Mouse (Mus musculus): ENCODE results near the gene Ccdc71. TPM values are rescaled to one million over a fixed set of nuclear protein-coding genes. Genes with fewer than 3 reads are reported as not detected.

The Ccdc71 gene
- polyA plus RNA-seq, 1 experiment from 2014 or later, result 50.7 TPM

DNA sequence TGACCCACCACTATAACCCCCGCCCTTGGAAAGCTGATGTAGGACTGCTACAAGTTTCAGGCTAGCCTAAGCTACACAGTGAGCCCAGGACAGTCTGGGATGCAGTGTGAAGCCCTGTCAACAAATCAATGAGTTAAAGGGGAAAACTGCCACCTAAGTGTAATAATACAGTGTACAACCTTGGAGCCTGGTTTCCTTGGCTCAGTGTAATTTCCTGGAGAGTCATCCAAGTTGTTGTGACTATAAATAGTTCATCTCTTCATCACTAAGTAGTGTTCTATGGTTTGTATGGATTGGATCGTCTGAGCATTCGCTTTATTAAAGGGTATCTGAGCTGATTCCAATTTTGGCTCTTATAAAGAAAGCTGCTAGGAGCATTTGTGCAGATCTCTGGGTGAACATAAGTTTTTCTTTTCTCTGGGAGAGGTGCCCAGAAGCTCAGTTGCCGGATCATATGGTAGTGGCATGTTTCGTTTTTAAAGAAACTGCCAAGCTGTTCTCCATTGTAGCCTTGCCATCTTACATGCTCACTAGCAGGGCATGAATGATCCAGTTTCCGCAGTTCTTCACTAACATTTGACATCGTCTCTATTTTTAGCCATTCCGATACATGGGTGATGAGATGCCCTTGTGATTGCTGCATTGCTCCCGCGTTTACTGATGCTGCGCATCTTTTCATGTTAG is 18.9 kb upstream of the Ccdc71 start:
- Histone ChIP-seq H3K27me3 (ENCODE audit: control insufficient read depth, insufficient read depth, low read length) (no peaks in the 10 kb centered on the region), H3K9me3 (ENCODE audit: control insufficient read depth, low read length) (no peaks in the 10 kb centered on the region), H3K4me1 (ENCODE audit: control insufficient read depth, insufficient read depth, low read length) (no peaks in the 10 kb centered on the region; the same call in 1 of the 2 replicates), H3K4me2 (replicated peaks; ENCODE audit: low read depth, low read length) (no peak overlapping the region), H3K9ac (ENCODE audit: low read depth, low read length) (no peak overlapping the region), H3K27ac (ENCODE audit: low read depth, low read length) (no peak overlapping the region), H3K36me3 (ENCODE audit: control insufficient read depth, insufficient read depth, low read length) (no peaks in the 10 kb centered on the region), H3K4me3 (ENCODE audit: low read length) (no peak overlapping the region)
- ATAC-seq (ENCODE audit: low FRiP score, low TSS enrichment), result no peak
- WGBS, result 92% methylated on average over 11 of the region's 11 CpGs

DNA sequence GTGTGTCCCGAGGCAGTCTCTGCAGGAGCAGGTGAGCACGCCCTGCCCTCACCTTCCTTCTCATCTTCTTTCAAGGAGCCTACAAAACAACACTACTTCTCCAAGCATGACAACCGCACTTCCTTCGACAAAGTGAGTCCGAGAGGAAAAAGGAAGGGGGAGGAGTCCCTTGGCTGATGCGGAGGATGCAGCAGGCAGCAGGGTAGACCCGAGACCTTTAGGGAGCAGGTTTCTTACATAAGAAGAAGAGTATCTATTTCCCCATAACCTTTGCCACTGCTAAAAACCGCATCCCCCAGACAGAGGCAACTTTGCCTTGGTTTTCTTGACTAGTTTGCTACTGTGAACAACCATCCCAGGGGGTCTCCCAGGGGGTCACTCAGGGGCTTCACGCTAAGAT is 15.2 kb upstream of the Ccdc71 start:
- no peak for ATAC-seq (ENCODE audit: low FRiP score, low TSS enrichment)
- H3K4me3 ChIP-seq (ENCODE audit: low read length), result no peak overlapping the region
- peaks cover 7% of the 10 kb centered on the region for H3K4me1 ChIP-seq (ENCODE audit: control insufficient read depth, insufficient read depth, low read length)
- peaks cover 6% of the 10 kb centered on the region for H3K36me3 ChIP-seq (ENCODE audit: control insufficient read depth, insufficient read depth, low read length)
- no peaks in the 10 kb centered on the region for H3K27me3 ChIP-seq (ENCODE audit: control insufficient read depth, insufficient read depth, low read length)
- 50% methylated on average over 9 of the region's 9 CpGs for WGBS
- H3K9ac ChIP-seq (ENCODE audit: low read depth, low read length), result no peak overlapping the region
- H3K4me2 ChIP-seq (replicated peaks; ENCODE audit: low read depth, low read length), result no peak overlapping the region
- H3K9me3 ChIP-seq (ENCODE audit: control insufficient read depth, low read length), result no peaks in the 10 kb centered on the region
- H3K27ac ChIP-seq (ENCODE audit: low read depth, low read length), result no peak overlapping the region

DNA sequence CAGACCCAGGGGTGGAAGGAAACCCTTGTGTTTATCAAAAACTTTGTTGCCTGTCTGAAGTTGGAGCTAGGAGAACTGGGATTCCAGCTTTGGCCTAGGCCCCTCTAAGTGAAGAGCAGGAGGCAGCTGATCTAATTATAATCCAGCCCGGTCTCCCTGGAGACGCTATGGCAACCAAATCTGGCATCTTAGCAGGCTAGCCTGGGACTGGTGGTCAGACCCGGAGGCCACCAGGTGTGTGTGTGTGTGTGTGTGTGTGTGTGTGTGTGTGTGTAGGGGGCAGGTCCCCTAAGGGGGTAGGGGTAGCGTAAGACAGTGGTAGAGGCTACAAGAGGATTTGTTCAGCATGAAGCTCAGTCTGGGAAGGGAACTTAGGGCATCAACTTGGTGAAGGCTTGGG is 10.5 kb upstream of the Ccdc71 start:
- H3K4me3 ChIP-seq (ENCODE audit: low read length), result no peak overlapping the region
- 0 out of 2 replicates have a peak overlapping the region, but pooled peaks have one; percentile 43 for H3K27ac ChIP-seq (ENCODE audit: low read depth, low read length)
- no peaks in the 10 kb centered on the region for H3K9me3 ChIP-seq (ENCODE audit: control insufficient read depth, low read length)
- peak; percentile 8; the same call in 1 of the 2 replicates for ATAC-seq (ENCODE audit: low FRiP score, low TSS enrichment)
- WGBS, result 71% methylated on average over 4 of the region's 4 CpGs
- no peaks in the 10 kb centered on the region for H3K27me3 ChIP-seq (ENCODE audit: control insufficient read depth, insufficient read depth, low read length)
- no peak overlapping the region for H3K4me2 ChIP-seq (replicated peaks; ENCODE audit: low read depth, low read length)
- no peak overlapping the region for H3K9ac ChIP-seq (ENCODE audit: low read depth, low read length)
- peaks cover 6% of the 10 kb centered on the region for H3K36me3 ChIP-seq (ENCODE audit: control insufficient read depth, insufficient read depth, low read length)
- peaks cover 20% of the 10 kb centered on the region for H3K4me1 ChIP-seq (ENCODE audit: control insufficient read depth, insufficient read depth, low read length)

DNA sequence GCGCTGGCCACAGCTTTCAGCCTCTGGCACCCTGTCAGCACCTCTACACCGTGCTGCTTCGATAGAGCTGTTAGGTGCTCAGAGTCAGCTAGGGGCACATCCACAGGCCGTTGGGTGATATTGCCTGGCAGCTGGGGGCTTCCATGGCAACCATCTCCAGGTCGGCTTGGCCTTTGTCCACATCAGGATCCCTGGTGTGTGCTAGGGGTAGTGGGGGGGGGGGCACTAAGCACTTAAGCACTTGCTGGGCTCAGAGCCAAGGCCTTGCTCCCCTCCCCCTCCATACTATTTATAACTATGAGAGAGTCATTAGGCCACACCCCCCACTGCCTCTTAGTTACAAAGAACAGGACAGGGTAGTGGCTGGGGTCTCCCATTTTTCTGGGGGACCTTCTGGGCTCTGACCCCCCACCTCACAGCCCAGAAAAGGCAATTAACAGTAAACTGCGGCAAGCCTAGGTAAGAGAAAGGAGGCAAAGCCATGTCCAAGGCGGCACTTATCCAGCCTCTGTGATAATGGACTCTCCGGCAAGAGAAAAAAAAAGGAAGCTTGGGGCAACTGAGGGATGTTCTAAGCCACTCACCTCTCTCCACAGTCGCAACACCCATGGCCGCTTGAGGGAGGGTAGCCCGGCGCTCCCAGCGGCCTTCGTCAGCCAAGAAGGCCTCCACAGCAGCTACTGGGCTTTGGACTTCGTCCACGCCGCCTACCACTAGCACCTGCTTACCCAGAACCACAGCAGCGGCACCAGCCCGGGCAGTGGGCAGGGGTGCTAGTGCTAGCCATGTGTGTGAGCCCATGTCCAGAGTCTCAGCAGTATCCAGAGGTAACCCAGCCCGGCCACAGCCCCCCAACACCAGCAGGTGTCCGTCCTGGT is 9.8 kb upstream of the Ccdc71 start:
- H3K9me3 ChIP-seq (ENCODE audit: control insufficient read depth, low read length), result no peaks in the 10 kb centered on the region
- H3K27ac ChIP-seq (ENCODE audit: low read depth, low read length), result peak overlapping the region; percentile 59; the same call in 1 of the 2 replicates
- peaks cover 6% of the 10 kb centered on the region for H3K36me3 ChIP-seq (ENCODE audit: control insufficient read depth, insufficient read depth, low read length)
- H3K4me2 ChIP-seq (replicated peaks; ENCODE audit: low read depth, low read length), result peak overlapping the region; percentile 17; the same call in 1 of the 2 replicates
- H3K9ac ChIP-seq (ENCODE audit: low read depth, low read length), result no peak overlapping the region
- H3K4me1 ChIP-seq (ENCODE audit: control insufficient read depth, insufficient read depth, low read length), result peaks cover 20% of the 10 kb centered on the region; the same call in 1 of the 2 replicates
- no peaks in the 10 kb centered on the region for H3K27me3 ChIP-seq (ENCODE audit: control insufficient read depth, insufficient read depth, low read length)
- 72% methylated on average over 21 of the region's 21 CpGs for WGBS
- no peak overlapping the region for H3K4me3 ChIP-seq (ENCODE audit: low read length)
- ATAC-seq (ENCODE audit: low FRiP score, low TSS enrichment), result peak; percentile 21; the same call in 1 of the 2 replicates

DNA sequence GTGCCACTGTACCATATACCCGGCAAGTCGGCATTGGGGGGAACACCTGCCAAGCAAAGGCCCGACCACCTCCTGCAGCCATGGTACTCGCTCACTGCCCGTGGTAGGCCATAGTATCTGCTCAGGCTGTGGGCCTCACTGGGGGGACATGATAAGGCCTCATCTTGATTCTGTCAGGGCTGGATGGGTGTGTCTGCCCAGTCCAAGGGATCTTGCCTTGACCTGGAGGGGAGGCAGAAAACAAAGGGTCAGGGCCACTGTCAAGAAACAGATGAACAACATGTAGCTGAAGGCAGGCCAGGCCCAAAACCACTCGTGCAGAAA is 9.2 kb upstream of the Ccdc71 start:
- peaks cover 6% of the 10 kb centered on the region for H3K36me3 ChIP-seq (ENCODE audit: control insufficient read depth, insufficient read depth, low read length)
- peak overlapping the region; percentile 59; the same call in 1 of the 2 replicates for H3K27ac ChIP-seq (ENCODE audit: low read depth, low read length)
- ATAC-seq (ENCODE audit: low FRiP score, low TSS enrichment), result no peak
- H3K27me3 ChIP-seq (ENCODE audit: control insufficient read depth, insufficient read depth, low read length), result no peaks in the 10 kb centered on the region
- H3K4me3 ChIP-seq (ENCODE audit: low read length), result no peak overlapping the region
- peak overlapping the region; percentile 87; the same call in 1 of the 2 replicates for H3K4me2 ChIP-seq (replicated peaks; ENCODE audit: low read depth, low read length)
- WGBS, result 89% methylated on average over 6 of the region's 6 CpGs
- no peaks in the 10 kb centered on the region for H3K9me3 ChIP-seq (ENCODE audit: control insufficient read depth, low read length)
- H3K9ac ChIP-seq (ENCODE audit: low read depth, low read length), result no peak overlapping the region
- peaks cover 20% of the 10 kb centered on the region; the same call in 1 of the 2 replicates for H3K4me1 ChIP-seq (ENCODE audit: control insufficient read depth, insufficient read depth, low read length)

DNA sequence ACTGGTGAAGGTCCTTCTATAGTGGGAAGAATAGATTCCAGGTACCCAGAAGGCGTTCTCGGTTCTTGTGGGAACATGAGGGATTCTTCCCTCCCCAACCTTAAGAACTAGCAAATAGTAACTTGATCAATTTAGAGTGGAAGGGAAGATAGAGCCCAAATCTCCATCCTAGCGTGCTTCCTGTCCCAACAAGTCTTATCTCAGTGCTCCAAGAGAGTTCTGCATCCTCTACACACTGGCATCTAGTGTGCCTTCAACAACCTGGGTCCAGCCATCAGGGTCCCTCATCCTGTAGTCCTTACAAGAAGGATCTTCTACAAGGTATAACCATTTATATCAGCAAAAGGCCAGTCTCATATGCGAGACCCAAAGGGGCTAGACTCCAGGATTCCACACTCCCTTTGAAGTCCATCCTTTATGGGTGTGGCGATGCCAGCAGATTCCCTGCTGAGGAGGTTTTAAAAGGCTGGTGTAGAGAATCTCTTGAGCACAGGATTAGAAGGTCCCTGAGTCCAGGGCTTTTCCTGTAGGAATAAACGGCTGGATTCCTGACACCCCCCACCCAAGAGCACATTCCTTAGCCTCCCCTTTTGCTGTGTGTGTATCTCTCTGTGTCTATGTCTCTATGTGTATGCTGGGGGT is 8.7 kb upstream of the Ccdc71 start:
- peak overlapping the region; percentile 87 for H3K4me2 ChIP-seq (replicated peaks; ENCODE audit: low read depth, low read length)
- peak overlapping the region; percentile 62 for H3K4me3 ChIP-seq (ENCODE audit: low read length)
- peak overlapping the region; percentile 70 for H3K9ac ChIP-seq (ENCODE audit: low read depth, low read length)
- peaks cover 6% of the 10 kb centered on the region for H3K36me3 ChIP-seq (ENCODE audit: control insufficient read depth, insufficient read depth, low read length)
- no peaks in the 10 kb centered on the region for H3K27me3 ChIP-seq (ENCODE audit: control insufficient read depth, insufficient read depth, low read length)
- H3K4me1 ChIP-seq (ENCODE audit: control insufficient read depth, insufficient read depth, low read length), result peaks cover 20% of the 10 kb centered on the region; the same call in 1 of the 2 replicates
- H3K27ac ChIP-seq (ENCODE audit: low read depth, low read length), result peak overlapping the region; percentile 47; the same call in 1 of the 2 replicates
- 49% methylated on average over 6 of the region's 6 CpGs for WGBS
- no peaks in the 10 kb centered on the region for H3K9me3 ChIP-seq (ENCODE audit: control insufficient read depth, low read length)
- ATAC-seq (ENCODE audit: low FRiP score, low TSS enrichment), result no peak

DNA sequence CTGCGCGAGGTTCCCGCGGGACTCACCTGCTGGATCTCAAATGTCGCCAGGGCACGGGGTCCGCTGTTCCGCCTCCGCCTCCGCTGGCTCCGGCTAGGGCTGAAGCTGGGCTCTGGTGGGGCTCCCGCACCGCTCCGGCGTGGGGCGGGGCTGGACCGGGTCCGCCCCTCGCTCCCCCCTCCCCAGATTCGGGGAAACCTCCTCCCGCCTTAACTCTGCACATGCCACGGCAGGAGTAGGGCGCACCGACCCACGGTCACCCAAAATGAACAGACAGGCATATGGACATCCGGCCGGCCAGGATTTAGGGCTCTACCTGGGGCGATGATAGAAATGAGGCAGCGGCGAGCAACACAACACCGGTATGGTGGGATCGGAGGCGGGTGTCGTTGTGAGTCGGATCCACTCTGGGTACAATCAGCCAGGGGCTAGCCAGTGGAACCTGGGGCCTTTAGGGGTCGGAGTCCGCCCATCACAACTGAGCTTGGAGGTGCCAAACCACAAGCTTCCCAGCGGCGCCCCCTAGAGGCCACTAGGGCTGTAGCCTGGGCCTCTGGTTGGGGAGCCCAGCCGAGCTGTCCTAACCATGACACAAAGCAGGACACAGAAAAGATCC is 7.9 kb upstream of the Ccdc71 start:
- Histone ChIP-seq H3K4me1 (ENCODE audit: control insufficient read depth, insufficient read depth, low read length) (peaks cover 20% of the 10 kb centered on the region; the same call in 1 of the 2 replicates), H3K27ac (ENCODE audit: low read depth, low read length) (peak overlapping the region; percentile 47), H3K9me3 (ENCODE audit: control insufficient read depth, low read length) (no peaks in the 10 kb centered on the region), H3K36me3 (ENCODE audit: control insufficient read depth, insufficient read depth, low read length) (peaks cover 6% of the 10 kb centered on the region), H3K4me2 (replicated peaks; ENCODE audit: low read depth, low read length) (peak overlapping the region; percentile 87), H3K27me3 (ENCODE audit: control insufficient read depth, insufficient read depth, low read length) (no peaks in the 10 kb centered on the region), H3K4me3 (ENCODE audit: low read length) (peak overlapping the region; percentile 62), H3K9ac (ENCODE audit: low read depth, low read length) (peak overlapping the region; percentile 70)
- peak; percentile 90 for ATAC-seq (ENCODE audit: low FRiP score, low TSS enrichment)
- under 1% methylated on average over 39 of the region's 40 CpGs for WGBS

DNA sequence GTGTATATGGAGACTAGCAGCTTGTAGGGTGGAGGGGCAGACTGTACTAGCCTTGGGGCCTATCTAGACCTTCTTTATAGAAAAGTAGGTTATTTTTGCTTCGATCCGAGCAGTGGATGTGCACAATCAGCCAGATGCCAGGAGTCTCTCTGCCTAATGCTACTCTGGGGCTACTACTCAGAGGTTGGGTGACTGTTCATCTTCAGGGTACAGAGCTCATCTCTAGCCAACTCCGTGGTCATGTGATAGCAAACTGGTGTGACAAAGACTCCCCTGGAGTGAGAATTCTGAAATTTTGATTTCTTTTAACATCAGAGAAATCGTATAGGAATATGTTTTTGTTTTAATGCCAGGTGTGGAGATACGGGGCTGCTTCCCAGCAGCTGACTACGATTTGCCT is 7.4 kb upstream of the Ccdc71 start:
- Histone ChIP-seq H3K4me3 (ENCODE audit: low read length) (peak overlapping the region; percentile 62), H3K4me1 (ENCODE audit: control insufficient read depth, insufficient read depth, low read length) (peaks cover 20% of the 10 kb centered on the region; the same call in 1 of the 2 replicates), H3K27me3 (ENCODE audit: control insufficient read depth, insufficient read depth, low read length) (no peaks in the 10 kb centered on the region), H3K9ac (ENCODE audit: low read depth, low read length) (peak overlapping the region; percentile 70), H3K27ac (ENCODE audit: low read depth, low read length) (peak overlapping the region; percentile 47), H3K4me2 (replicated peaks; ENCODE audit: low read depth, low read length) (peak overlapping the region; percentile 87), H3K36me3 (ENCODE audit: control insufficient read depth, insufficient read depth, low read length) (peaks cover 4% of the 10 kb centered on the region), H3K9me3 (ENCODE audit: control insufficient read depth, low read length) (no peaks in the 10 kb centered on the region)
- whole genome bisulfite sequencing, result 53% methylated on average over 6 of the region's 6 CpGs
- peak; percentile 17; the same call in 1 of the 2 replicates for ATAC-seq (ENCODE audit: low FRiP score, low TSS enrichment)
